Mouse (Mus musculus) adrenal gland, adult 2 months (tissue): ENCODE measurements around the gene Dse. TPM values are rescaled to one million over a fixed set of nuclear protein-coding genes. Genes with fewer than 3 reads are reported as not detected.
"Not testable (repeated sequence)": the region's sequence is repeated elsewhere in the genome, so short reads cannot be mapped to it uniquely, and the experiment has no call there.

Experiments used
- DNase-seq: peaks from one replicate; pipeline ENCODE4 v3.0.0; 2021
- long read RNA-seq: library from polyadenylated mRNA; stranded (forward); transcript quantifications from one replicate; pipeline ENCODE4 v2.0.0, GENCODE M21; 2021
- polyA plus RNA-seq: library from polyadenylated mRNA; depleted of rRNA; stranded (reverse); fragments of >200 nt; gene quantifications from 2 replicates; pipeline ENCODE4 v1.2.3, GENCODE M21; 2012; rRNA removed
- total RNA-seq, 2 experiments: library from RNA; stranded (reverse); gene quantifications; 2 replicates each; pipeline ENCODE4 v1.2.3; 2021

Dse gene
- total RNA-seq: 10 to 100 TPM; 13.2 to 14.9 TPM
- polyA plus RNA-seq: 3.7 and 4.5 TPM in 2 replicates
- long read RNA-seq, full-length matches to known transcripts: 5 of 10 reads
- long read RNA-seq, partial matches to known transcripts: 1 of 10 reads
- long read RNA-seq, other reads (novel, unspliced or antisense): 4 of 10 reads

DNA sequence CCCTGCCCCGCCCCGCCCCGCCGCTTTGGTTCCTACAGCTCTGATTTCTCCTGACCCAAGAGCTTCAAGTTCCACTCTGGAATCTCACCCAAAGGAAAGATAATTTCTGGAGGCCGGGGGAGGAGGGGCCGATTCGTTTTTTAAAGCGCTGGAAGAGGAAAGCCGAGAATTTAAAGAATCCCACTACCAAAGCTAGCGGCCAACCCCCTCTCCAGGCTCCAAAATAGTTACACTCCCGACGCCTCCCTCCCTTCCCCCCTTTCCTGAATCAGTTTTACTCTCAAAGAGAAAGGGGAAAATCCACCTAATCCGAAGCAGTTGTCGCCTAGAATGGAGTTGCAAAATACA lies at the start of gene Dse:
Dse (minus strand) TSS at position 213 of the 348 bp plus-strand sequence.
- DNase-seq: no peak

DNA sequence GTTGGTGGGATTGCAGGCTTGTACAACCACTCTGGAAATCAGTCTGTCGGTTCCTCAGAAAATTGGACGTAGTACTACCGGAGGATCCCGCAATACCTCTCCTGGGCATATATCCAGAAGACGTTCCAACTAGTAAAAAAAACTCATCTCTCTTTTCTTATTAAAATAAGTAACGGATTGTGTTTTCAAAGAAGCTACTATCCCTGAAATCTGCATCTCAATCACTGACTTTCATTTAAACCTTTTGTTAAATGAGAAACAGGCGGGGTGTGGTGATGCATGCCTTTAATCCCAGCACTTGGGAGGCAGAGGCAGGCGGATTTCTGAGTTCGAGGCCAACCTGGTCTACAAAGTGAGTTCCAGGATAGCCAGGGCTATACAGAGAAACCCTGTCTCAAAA lies 45.3 kb upstream of the Dse start:
- not testable (repeated sequence) for DNase-seq

DNA sequence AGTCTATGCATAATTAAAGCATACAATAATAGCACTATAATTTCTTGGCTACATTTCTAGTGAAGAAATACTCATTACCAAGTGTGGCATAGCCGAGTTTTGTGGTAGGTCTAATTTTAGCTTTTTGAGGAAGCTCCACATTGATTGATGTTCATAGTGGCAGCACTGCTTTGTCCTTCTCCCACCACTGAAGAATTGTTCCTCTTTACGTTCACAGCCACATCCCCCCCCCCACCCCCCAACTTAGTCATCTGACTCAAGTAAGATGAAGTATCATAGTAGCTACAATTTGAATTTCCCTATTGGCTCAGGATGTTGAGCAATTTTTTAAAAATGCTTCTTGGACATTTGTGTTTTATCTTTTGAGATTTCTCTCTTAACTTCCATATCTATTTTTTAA lies 42.1 kb upstream of the Dse start:
- no peak for DNase-seq

DNA sequence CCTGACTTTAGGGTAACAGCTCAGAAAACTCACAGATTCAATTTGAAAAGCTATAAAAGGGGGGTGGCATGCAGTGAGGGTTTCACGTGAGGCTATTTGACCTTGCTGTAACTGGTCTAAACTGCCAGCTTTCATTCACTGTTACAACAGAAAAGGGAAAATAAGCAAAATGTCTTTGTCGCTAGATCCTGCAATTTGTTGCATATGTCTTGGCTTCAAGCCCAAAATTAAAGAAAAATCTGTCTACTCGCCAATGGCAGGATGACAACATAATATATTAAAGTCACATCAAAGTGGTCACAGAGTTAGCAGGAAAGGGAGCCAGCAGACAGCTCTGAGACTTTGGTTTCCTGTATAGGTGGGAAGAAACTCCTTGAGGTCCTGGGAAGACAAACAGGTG lies 40.2 kb upstream of the Dse start:
- DNase-seq: no peak

DNA sequence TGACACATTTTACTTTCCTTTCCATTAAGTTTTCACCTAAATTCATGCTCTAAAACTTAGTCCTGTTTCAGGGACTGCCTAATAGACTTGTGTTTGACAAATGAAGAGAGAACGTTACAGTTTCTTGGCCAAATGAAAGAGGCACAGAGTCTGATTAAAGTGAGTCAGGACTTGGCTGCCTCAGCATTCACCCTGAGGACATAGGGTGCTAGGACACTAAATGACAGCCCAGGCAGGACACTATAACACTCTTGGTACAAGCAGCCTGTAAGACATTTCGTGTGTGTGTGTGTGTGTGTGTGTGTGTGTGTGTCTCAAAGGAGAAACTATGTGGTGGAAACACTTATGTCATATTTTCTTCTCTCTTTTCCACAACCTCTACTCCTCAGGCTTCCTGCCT lies 38.6 kb upstream of the Dse start:
- no peak for DNase-seq

DNA sequence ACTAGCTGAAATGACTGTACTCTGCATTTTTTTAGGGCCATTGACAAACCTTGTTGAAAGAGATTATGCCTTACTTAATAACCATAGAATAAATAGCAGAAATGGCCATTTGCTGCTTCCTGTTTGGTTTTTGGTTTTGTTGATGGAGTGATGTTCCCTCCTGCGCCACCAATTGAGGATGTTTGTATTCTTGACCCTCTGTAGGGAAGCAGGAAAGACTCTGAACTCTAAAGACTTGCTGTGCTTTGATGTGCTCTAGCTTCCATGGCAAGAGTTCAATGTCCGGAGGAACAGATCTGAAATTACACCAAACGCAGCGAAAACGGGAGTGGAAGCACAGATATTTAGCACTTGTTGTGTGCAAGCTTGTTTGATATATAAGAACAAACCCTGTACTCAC lies 37.2 kb upstream of the Dse start:
- no peak for DNase-seq

DNA sequence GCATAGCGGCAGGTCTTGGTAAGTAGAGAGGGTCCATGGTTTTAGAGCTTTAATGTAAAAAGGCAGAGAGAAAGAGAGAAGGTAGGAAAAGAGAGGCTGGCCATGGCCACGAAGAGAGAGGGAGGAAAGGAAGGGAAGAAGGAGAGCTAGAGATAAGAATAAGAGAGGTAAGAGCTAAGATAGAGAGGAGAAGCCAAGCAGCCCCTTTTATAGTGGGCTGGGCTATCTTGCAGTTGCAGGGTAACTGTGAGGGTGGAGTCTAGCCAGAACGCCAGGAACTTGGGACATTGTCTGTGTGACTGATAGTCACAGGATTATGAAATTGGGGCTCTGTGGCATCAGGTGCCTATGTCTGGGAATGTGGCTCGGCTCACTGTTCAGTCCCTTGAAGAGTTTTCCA lies 31.0 kb upstream of the Dse start:
- DNase-seq: no peak

DNA sequence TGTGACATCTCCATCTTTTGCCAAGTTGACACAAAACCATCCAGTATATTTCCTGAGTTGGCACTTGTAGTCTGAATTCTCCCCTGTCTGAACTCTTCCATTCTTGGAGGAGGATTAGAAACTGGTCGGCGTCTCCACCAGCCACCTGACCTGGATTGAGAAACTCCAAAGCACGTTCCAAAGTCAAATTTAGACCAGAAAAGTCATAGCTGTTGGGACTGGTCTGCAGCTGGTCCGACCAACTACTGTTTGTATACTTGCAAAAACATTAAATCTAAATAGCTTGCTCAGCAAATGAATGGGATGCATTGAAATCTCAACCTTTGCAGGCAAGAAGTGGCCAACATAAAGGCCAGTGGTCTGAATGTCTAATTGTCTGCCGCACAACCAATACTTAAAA lies 29.1 kb upstream of the Dse start:
- no peak for DNase-seq

DNA sequence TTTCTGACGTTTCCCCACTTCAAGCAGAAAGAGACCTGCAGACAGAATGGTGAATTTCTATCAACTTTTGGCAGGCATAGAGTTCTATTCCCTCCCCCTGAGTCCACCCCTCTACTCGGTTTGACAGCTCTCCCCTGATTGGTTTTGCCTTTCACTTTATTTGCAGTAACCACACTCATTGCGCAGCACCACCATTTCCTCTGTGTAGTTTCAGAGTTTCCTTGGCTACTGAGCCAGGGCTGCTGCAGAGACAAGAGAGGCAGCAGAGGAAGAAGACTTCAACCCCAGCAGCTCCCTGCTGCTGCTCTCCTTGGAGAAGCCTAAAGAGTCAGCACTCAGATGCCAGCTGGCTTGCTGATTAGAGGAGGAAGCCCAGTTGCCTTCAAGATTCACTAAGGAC lies 27.9 kb upstream of the Dse start:
- no peak for DNase-seq

DNA sequence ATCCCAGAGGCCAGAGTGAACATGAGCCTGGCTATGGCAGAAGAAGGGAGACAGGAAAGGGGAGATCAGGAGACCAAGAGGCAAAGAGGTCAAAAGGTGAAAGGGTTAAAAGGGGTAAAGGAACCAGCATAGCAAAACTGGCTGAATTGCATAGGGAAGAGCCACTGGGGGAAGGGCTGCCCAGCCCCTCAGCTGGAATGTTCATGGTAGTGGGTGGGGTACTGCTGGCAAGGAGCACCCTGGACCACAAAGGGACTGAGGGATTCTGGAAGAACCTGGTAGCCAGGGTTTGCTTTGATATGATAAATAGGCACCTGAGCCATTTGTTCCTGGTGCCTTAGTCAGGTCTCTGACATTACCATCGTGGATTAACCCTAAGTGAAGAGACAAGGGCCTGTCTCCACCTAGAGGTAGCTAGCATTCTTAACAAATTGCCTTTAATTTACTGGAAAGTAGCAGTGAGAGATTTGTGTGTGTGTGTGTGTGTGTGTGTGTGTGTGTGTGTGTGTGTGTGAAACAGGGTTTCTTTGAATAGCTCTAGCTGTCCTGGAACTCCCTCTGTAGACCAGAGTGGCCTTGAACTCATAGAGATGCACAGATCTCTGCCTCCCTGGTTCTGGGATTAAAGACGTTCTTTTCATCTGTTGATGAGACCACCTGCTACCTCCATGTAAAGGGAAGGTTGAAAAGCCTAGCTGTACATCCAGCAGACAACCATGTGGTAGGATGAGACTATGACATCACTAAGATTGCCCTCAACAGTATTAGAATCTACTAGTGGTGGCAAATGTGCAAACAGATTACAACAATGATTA lies 26.6 kb upstream of the Dse start:
- no peak for DNase-seq

DNA sequence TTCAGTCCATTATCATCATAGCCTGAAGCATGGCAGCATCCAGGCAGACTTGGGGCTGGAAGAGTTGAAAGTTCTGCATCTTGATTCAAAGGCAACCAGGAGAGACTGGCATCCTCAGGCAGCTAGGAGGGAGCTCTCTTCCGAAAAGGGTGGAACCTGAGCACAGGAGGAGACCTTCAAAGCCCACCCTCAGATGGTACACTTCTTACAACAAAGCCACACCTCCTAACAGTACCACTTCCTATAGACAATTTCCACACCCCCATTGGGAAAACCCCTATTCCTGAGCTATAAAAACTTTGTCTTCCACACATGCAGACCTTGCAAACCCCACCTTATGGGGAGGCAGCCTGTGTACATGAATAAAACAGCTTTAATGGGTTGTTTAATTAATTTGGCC lies 25.9 kb upstream of the Dse start:
- DNase-seq: no peak

DNA sequence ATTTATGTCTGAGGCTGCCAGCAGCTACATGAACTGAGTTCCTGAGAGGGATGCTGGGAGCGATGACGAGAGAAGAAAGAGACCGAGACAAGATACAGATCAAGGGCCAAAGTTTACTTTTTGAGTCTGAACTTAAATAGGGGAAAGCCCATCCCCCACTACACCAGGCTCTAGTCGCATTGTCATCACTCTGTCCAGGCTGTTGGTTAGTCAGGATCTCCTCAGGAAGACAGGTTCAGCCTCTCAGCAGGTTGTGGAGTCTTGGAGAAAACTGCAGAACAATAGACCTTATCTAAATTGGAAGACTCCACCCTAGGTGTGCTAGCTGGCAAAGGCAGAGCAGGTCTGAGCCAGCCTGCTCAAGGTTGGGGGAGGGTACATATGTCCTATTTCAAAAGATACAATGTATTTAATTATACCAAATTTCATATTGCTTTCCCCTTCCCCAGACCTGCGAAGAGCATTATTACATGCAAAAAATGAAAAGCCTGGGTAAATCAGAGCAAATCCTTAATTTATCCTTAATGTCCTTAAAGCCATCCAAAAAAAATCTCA lies 22.7 kb upstream of the Dse start:
- DNase-seq: no peak

DNA sequence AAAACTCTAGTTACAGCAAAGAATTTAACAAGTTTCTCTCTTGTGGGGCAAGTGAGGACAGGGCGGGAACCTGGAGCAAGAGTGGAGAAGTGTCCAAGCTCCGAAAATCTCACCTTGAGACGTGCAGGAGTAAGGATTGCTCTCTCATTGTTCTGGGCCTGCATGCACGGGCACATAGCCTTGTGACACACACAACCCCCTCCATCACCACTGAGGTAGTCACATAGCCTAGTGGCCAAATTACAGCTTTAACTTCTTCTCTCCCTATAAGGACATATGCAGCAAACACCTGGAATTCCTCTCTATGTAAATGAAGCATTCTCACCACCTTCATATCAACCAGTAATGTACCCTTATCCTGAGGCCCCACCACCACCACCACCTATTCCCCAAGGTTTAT lies 22.0 kb upstream of the Dse start:
- DNase-seq: no peak

DNA sequence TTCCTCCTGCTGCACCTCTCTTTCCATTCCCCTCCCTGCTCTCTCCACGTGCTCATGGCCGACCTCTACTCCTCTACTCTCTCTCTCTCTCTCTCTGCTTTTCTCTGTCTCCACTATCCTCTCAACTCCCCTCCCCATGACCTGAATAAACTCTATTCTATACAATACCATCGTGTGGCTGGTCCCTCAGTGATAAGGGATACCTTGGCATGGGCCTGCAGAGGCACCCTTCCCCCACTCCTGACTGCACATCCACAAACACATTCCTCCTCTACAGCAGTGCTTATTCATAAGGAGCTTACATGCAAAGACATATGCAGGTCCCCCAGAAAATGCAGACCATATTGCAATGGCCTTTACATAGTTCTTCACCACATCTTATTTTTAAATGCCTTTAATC lies 16.1 kb upstream of the Dse start:
- no peak for DNase-seq

DNA sequence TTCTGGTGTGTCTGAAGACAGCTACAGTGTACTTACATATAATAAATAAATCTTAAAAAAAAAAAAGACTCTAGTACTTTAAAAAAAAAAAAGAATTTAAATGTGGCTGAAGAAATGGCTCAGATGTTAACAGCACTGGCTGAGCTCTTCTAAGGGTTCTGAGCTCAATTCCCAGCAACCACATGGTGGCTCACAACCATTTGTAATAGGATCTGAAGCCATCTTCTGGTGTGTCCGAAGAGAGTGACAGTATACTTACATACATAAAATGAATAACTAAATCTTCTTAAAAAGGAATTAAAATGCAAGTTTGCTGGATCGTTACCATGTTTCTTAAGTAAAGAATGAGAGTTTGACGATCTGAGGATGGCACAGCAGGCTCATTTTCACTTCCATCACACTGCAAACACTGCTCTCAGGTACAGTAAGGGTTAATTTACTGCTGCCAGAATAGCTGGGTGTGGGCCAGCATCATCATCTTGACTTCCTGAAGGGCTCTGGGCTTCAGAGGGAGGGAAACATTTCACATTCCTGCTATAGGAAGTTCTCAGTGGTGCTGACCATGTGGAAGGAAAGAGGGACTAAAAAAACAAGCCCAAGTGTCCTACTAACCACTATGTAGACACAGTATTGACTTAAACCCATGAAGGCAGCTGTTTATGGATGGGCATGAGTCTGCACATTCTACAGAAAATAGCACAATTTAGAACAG lies 14.6 kb upstream of the Dse start:
- no peak for DNase-seq

DNA sequence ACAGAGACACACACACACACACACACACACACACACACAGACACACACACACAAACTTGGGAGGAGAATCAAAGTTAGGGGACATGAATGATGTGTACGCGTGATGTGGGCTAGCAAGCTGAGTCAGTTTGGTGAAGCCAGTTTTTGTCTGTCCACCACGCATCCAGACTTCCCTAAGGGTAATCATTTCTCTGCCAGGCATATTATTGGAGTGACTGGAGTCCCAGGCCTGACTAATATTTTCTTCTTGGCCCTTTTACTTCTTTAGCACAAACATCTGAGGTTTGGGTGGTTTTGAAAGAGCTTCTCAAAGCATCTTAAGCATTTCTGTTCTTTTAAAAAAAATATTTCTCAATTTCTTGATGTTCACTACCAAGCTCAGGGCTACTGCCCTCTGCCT lies 10.7 kb upstream of the Dse start:
- DNase-seq: no peak

DNA sequence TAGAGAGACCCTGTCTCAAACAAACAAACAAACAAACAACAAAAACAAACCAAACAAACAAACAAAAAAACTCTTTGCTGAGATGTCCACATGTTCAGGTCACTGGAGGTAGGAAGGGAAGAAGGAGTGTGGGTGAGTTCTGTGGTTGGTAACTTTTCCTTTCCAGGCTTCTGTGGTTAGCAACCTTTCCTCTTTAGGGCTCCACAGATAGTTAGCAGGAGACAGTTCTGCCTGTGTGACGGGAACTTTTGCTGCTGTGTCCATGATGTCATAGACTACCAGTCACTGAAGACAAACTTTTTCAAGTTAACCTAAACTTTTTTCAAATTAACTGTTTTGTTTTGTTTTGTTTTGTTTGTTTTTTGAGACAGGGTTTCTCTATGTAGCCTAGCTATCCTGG lies 8.2 kb upstream of the Dse start:
- DNase-seq: no peak

DNA sequence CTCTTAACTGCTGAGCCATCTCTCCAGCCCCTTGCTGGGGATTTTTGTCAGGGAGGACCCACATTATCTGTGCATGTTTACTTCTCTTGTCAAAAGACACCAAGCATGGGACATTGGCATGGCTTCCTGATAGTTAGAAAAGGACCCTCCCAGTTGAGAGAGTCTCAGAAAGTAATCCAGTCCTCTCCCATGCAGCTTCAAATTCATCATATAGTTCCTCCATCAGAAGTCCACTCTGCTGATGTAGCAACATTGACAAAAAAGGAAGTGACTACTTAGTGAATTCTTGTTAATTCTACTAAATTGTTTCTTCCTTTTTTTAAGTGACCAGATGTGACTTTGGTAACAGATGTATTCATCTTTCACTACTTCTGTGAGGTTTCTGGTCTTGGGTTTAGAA lies 2.4 kb upstream of the Dse start:
- DNase-seq: no peak

DNA sequence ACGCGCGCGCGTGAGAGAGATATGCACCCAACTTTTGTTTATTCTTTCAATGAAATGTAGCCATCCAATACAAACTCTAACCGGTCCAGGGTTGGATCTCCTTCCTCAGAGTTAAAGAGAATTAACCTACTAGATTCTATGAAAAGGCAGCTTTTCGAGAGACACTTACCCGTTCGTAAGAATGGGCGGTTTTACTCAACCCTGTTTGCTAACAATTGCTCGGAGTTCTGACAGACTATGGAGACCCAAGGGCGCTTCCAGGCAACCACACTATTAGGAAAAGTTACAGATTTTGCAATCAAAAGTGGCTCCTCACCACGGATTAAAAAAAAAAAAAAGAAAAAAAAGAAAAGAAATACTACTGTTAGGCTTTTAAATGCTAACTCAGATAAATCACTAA lies 516 bp upstream of the Dse start:
- peak; percentile 20 for DNase-seq

DNA sequence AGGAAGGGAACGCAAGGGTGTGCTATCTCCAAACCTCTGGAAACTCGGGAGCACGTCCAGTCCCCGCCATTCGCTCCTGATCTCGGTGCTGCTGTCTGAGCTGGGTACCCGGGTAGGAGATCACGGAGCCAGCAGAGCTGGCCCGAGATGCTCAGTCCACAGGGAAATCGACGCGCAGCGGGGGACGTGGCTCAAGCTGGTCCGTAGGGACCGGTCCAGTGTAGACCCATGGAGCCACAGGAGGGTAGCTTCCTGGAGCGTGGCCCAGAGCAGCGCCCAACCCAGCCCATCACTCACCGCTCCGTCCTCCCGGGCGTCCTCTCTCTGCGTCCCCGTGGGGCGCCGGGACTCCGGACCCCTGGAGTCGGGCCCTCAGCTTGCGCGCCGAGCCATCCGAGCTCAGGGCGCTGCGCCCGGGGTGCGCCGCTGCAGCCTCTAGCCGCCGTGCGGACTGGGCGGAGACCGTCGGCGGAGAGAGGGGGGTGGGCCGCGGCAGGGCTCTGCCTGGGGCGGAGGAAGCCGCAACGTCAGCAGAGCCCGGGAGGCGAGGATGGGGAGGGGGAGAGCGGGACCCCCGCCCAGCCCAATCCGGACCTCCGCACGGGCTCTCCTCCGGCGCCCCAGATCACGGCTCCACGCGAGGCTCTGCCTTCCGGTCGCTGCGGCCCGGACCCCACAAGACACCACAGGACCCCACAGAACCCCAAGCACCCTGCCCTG lies 572 bp downstream of the Dse start:
- DNase-seq: peak; percentile 84

DNA sequence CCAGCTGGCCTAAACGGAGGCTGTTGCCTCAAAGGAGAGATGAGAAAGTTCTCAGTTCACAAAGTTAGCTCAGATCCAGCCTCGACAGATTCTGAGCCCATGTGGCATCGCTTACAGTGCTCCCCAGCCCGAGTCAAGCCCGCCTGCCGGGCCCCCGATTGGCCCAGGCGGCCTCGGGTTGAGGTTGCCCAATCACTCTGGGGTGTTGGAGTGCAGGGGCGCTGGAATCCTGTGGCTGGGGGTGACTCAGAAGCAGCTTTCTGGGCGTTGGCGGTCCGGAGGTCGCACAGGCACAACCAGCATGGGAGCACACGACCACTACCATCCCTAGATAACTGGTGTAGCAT lies 1.1 kb downstream of the Dse start:
- peak; percentile 75 for DNase-seq

DNA sequence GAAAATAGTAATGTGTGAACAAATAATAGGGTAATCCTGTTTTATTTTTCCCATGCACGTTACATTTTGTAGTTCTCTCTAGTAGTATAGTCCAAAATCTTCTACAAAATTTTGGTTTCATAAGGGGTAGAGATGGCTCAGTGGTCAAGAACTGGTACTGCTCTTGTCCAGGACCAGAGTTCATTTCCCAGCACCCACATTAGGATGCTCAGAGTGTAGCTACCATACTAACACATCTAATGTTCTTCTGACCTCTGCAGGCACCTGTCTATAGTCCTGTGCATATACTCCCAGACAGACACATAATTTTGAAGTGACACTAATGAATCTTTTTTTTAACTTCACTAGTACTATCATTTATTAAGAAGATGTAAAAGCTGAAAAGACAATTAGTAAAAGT lies 1.7 kb downstream of the Dse start:
- DNase-seq: no peak

DNA sequence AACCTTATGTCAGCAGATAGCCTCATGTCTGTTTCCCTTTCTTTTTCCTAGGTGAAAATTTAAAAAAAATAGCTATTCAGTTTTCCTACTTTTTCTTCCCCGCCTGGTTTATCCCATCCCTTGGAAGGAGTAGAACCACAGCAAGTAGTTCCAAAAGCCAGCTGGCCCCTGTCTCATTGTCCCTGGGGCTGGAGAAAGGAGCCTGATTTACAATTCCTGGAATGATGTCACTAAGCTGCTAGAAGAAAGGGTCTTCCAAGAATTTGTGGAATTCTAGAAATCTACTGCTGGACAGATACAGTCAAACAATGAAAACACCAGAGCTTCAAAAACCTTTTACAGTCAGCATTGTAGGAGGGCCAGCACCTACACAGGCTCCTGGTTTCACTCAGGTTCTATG lies 6.8 kb downstream of the Dse start:
- DNase-seq: no peak
